In genomic region chrX:20012211-20012610, GRCm38 (mm10) we compare ENCODE assay signal across 25 mouse cellular contexts. TPM values are rescaled to one million over a fixed set of nuclear protein-coding genes. Genes with fewer than 3 reads are reported as not detected.
"Had no signal": no experiment of that assay in that cellular context is flagged by ENCODE, and none has a peak within 500 bp of the region (broad histone marks: within the 10 kb centered on the region; RNA-seq: fewer than 3 reads in every experiment).

No protein-coding gene starts in this region.

- H3K4me3 ChIP-seq: heart, adult 2 months; heart, embryonic 13.5 days; heart, embryonic 15.5 days; hindbrain, embryonic 13.5 days; hindbrain, embryonic 15.5 days; kidney, embryonic 15.5 days; limb, embryonic 13.5 days; limb, embryonic 15.5 days; liver, embryonic 13.5 days; liver, embryonic 15.5 days had no signal

- H3K27ac ChIP-seq: heart, adult 2 months; heart, embryonic 13.5 days; heart, embryonic 15.5 days; hindbrain, embryonic 13.5 days; hindbrain, embryonic 15.5 days; hindbrain, postnatal 0 days; kidney, embryonic 15.5 days; kidney, postnatal 0 days; limb, embryonic 13.5 days; limb, embryonic 15.5 days; liver, embryonic 13.5 days; liver, embryonic 15.5 days had no signal

- DNase-seq: gastrocnemius, postnatal 14 days; gastrocnemius, postnatal 36 days; heart, adult 11 months; heart, adult 2 months; heart, postnatal 14 days; heart, postnatal 36 days; kidney, adult 11 months; kidney, adult 2 months; kidney, adult 9 months; kidney, postnatal 14 days; kidney, postnatal 36 days; left cerebral cortex, postnatal 4 days; liver, embryonic 13.5 days had no signal

- ATAC-seq: hindbrain, postnatal 0 days; intestine, embryonic 16.5 days had no signal

- H3K4me1 ChIP-seq: heart, embryonic 13.5 days; heart, embryonic 15.5 days; hindbrain, embryonic 13.5 days; hindbrain, embryonic 15.5 days; kidney, embryonic 15.5 days; limb, embryonic 13.5 days; limb, embryonic 15.5 days; liver, embryonic 13.5 days; liver, embryonic 15.5 days had no signal

- H3K27me3 ChIP-seq: heart, embryonic 13.5 days; heart, embryonic 15.5 days; hindbrain, embryonic 13.5 days; hindbrain, embryonic 15.5 days; kidney, embryonic 15.5 days; limb, embryonic 13.5 days; limb, embryonic 15.5 days; liver, embryonic 13.5 days; liver, embryonic 15.5 days had no signal

- H3K36me3 ChIP-seq: heart, embryonic 13.5 days; heart, embryonic 15.5 days; hindbrain, embryonic 13.5 days; hindbrain, embryonic 15.5 days; kidney, embryonic 15.5 days; limb, embryonic 13.5 days; limb, embryonic 15.5 days; liver, embryonic 13.5 days; liver, embryonic 15.5 days had no signal

- H3K9me3 ChIP-seq: heart, embryonic 13.5 days; heart, embryonic 15.5 days; hindbrain, embryonic 13.5 days; hindbrain, embryonic 15.5 days; kidney, embryonic 15.5 days; limb, embryonic 13.5 days; limb, embryonic 15.5 days; liver, embryonic 13.5 days; liver, embryonic 15.5 days had no signal

RNA-seq across cellular contexts. Expression of gene Chst7, which starts 47.1 kb away (rescaled TPM):
- total RNA-seq: hematopoietic stem cell, adult 5-6 weeks had no signal
